Mouse (Mus musculus) G1E-ER4 (cell line): Measurements from ENCODE around the gene Agrp. TPM values are rescaled to one million over a fixed set of nuclear protein-coding genes. Genes with fewer than 3 reads are reported as not detected.

Source experiments
- GATA1 ChIP-seq: IDR thresholded peaks from one replicate; pipeline ENCODE4 v1.8.0; 2012; ENCODE audit warnings: low read length, inconsistent platforms
- polyA plus RNA-seq: library from polyadenylated mRNA; stranded (reverse); fragments of >175 nt; gene quantifications from 2 replicates; pipeline ENCODE4 v1.2.3, GENCODE M21; 2012

The Agrp gene
- polyA plus RNA-seq, 1 experiment, result 0.10 TPM

DNA sequence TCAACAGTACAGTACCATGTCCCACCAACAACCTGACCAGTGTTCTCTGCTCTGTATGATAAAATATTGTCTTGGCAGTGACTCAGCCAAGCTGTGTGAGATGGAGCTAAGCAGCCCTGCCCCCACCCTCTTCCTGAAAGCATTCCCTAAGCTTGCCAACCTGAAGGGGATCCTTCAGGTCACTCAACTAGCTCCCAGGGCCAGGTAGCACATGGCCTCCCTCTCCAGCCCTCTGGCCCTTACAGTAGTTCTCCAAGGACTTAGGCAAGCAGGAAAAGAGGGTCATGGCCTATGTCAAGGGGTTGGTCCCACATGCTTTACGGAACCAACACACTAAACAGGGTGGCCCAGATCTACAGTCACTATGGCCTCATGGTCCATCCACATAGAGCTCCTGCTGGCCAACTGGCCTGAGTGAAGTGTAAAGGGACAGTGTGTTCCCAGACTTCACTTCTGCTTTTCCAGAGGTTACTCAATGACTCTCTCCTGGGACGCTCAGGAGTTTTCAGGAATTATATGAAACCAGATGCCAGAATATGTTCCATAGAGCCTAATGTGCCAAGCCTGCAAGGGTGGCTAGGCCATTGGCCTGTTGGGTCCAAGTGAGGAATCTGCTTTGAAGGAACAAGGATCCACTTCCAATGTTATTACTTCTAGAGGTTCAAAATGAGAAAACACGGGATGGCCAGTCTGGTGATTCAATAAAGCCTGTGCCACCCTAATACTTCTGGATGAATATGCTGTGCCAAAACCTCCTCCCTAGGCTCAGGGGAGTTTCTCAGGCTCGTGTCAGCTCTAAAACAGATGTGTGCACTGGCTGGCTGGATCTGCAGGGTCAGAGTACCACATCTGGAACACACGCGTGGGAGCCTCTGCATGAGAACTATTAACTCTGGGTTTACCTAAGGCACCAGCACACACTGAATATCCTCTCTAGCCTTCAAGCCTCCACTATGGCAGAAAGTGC, 90.5 kb downstream of the Agrp start:
- TF ChIP-seq GATA1, result no peak

DNA sequence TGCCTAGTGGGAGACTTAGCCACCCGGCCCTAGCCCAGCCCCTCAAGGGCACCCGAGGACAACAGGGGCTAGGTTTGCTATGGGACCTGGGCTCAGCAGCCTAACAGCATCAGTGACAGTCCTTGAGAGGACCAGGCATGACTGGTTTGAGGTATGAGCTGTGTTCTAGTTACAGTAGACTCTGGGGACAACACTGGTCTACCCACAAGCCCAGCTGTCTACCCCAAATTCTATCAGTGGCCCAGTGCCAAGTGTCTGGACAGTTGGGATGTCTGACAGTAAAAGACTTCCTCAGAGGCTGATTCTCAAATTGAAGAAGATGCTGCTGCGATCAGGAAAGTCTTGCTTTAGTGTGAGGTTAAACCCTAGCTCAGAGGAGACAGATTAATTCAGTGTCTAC, 91.9 kb downstream of the Agrp start:
- no peak for TF ChIP-seq GATA1

DNA sequence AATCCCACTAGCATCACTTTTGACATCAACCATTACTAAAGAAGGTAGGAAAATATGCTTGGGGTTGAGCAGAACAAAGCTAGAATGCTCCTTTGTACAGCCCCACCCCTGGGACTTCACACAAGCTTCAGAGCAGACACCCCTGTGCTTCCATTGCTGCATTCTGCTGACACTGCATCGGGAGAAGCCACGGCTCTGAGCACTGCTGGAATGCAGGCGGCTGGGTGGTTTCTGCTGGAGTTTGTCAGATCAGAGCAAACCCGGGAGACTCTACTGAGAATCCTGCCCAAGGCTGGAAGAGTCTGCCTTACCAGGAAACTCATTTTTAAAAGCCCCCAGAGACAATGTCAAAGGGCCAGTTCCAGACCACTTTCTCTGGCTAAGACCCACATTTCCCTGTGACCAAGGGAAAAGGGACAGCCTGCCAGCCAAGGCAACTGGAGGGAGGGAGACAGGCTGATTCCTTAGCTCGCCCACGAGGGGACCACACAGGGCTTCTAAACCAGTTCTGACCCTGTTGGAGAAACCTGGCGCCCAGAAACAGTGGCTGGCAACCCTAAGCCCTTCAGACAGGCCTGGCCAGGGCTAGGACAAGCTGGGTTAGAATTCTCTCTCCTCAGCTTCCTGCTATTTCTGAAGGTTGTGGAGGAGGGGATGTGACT, 92.5 kb downstream of the Agrp start:
- TF ChIP-seq GATA1, result no peak

DNA sequence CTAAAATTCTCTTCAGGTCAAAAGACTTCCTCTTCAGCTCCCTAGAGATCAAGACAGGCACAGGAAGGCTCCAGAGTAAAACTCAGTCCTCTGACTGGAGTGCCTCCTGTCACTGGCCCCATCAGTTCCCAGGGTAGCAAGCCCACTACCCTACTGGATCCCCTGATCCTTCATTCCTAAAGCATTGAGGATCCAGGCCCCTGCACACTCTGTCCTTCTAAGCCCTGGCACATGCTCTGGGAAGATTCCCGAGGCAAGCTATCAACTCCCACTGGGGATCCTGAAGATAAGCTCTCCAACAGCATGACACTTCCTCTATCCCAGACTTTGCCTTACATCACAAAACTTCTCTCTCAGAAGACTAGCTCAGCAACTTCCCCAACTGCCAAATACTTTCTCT, 93.5 kb downstream of the Agrp start:
- TF ChIP-seq GATA1, result no peak

DNA sequence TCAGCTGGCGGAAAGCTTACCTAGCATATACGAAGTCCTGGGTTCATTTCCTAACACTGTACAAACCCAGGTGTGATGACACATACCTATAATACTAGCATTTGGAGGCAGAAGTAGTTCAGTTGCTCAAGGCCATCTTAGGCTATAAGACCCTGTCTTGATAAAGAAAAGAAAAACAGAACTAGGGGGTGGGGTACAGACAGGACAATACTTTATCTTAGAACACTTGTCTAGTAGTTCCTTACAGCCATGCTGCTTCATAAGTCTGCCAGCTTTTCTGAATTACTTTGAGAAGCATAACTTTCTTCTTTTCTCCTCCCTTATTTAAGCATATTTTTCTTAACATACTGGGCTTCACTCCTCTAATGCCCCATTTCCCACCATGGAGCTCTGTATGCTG, 94.4 kb downstream of the Agrp start:
- no peak for TF ChIP-seq GATA1

DNA sequence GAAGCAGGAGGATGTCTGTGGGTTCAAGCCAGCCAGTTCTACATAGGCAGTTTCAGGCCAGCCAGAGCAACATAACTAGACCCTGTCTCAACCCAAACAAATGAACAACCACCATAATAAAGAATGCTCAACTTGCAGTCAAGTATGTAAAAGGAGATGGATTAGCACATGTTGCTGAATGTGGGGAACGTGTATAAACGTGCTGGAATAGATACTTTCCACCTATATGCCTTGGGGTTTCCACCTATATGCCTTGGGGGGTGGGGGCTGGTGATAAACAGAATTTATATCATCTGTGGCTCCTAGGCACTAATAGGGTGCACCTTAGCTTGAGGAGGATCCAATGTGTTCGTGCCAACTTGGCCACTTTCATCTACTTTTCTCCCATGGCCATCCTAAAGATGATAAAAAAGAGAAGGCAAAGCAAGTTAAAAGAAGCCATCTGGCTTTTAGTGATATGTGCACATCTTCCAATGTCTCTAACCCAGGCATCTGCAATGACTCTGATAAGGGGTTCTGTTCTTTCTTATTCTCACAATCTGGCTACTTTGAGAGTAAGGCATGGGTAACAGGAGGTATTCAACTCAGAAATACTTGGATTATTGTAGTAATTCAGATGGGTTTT, 95.0 kb downstream of the Agrp start:
- peak; percentile 45 for TF ChIP-seq GATA1

DNA sequence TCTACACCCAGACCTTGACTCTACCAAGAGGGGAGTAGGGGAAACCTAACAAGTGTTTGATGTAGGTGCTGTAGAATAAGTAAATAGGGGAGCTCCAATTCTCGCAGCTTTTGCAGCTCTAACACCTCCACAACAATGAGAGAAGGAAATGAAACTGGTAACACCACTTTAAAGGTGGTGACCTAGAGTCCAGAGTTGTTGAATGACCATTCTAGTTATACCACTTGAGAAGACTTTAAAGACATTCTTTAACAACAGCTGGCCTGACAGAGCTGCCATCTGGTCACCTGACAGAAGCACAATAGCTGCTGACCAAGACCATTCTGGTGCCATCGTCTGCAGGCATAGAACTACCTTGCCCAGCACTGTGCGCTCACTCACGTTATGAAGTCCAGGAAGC, 98.3 kb downstream of the Agrp start:
- no peak for TF ChIP-seq GATA1

DNA sequence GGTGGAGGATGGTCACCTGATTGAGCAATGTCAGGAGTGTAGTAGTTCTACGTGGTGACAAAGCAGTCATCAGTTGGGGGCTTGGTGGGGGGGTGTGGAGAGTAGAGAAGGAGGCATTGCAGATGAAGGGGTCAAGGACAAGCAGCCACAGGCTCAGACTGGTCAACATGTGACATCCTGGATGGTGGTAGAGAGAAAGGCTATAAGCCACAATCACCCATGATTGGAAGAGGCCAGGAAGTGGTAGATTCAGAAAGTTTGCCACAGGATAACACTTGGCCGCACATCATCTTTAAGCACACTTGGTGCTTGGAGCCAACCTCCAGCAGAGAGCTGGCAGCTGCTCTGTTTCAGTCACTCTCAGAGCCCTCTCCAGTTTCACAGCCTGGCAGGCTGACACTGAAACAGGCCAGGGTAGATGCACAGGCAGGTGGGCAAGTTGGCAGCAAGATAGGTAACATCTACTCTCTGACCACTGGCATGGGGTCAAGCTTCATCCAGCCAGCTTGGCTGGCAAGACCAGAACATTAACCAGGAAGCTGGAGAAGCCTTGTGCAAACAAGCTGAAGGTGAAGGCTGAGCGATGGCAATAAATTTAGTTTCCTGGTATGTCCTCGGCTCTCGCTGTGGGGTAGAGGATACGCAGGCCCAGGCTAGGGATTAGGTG, 100.0 kb downstream of the Agrp start:
- no peak for TF ChIP-seq GATA1

DNA sequence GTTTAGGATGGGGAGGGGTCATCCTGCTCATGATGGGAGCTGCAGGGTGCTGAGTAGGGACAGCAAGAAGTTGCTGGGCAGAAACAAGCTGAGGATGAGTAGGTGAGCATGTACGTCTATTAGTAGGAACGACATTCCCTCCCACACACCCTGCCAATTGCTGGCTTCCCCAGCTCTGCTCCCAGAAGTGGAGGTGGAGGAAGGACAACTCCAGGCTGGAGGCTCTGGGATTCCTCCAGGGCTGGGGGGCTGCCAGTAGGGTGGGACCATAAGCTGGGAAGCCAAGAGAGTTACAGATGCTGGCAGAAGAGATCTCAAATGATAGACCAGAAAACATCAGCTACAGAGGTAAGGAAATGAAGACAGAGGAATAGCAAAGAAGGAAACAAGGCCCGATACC, 100.6 kb downstream of the Agrp start:
- no peak for TF ChIP-seq GATA1

DNA sequence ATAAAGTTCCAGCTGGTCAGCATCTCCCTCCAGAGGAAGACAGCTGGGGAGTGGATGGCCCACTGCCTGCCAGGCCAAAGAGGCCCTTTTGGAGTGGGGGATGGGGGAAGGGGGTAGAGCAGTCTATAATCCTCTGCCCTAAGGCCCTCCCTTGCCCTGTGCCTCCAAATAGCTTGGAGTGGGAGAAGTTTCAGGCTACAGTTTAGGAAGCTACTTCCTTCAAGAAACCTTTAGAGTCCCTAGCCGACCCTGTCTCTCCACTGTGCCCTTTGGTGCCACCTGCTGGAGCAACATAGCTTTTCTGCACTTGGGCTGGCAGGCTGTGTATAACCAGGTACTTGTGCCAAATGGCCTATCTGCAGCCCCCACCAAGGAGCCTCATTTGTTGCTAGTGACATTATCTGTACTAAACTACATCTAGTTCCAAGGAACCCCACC, 103.3 kb downstream of the Agrp start:
- no peak for TF ChIP-seq GATA1

DNA sequence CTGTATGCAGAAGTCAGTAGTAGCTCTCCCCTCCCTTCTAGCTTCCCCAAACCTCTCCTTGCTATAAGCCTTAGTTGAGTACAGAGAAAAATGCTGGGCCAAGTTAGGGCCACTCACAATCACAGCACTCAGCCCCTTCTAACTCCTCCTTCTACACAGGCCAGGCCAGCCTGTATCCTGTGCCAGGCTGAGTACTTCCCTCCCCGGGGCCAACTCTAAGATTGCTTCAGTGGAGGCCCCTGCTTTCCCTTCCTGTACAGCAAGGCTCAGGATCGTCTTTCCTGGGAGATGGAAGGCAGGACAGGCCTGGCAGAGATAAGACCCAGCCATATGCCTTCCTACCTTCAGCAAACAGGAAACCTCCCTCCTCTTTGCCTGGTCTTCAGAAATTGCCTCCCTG, 103.8 kb downstream of the Agrp start:
- no peak for TF ChIP-seq GATA1

DNA sequence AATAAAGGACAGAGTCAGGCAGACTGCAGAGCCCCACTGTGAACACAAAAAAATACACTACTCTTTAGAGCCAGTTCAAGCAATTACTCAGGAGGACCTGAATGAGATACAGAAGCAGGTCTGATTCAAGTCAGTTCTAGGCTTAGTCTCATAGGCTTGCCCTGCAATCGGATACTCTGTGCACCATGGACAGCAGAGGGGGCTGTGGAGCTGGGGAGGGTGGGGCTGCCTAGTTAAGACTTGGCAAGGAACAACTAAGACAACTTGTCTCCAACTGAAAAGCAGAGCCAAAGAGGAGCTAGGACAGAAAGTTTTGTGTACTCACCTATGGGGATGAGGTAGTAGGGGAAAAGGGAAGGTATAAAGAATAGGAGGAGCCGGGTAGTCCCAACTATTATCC, 105.4 kb downstream of the Agrp start:
- no peak for TF ChIP-seq GATA1

DNA sequence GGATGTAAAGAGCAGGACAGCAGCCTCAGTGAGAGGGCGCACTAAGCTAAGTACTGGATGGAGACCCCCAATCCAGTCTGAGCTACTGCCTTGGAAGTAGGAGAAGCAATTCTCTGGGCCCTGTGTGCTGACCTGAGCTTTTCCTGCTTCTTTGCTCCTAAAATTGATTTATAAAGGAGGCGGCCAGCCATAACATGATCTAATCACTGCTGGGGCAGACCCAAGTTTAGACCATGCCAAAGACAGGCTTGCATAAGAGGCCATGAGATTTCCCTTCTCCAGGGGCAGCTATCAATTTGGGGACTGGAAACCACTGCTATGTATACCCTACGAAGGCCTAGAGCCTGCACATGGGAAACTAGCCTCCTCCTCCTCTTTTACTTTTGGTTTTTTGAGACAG, 107.9 kb downstream of the Agrp start:
- TF ChIP-seq GATA1, result no peak

DNA sequence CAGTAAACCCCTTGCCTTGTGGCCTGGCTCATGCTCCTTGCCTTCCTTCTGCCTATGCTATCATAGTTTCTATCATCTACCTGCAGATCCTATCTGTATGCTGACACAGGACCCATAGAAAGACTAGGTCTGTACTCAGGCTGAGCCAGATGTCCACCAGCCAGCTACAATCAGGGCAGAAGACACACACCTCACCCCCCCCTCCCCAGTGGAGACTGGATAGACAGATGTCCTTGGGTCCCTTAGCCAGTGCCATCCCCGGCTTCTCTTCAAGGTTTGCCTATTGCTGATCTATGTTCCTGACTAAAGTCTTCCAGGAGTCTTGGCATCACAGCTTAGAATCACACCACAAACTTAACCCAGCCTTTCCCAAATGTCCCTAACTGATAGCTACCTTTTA, 109.0 kb downstream of the Agrp start:
- TF ChIP-seq GATA1, result no peak

DNA sequence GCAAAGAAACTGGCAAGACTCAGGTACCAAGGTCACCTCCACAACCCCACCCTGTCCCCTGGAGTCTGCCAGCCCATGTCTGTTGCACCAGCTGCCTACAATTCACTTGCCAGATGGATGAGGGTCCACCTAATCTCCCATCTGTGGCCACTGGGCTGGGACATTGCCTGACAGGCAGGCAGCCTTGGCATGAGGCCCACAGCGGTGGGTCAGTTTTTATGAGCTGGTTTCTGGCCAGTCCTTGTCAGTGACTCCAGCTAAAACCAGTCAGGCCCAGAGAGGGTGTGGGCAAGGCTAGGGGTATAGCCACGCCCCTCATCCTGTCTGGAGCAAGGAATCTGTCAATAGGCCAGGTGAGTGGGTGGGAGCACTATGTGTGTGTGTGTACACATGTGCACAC, 110.1 kb downstream of the Agrp start:
- TF ChIP-seq GATA1, result no peak

DNA sequence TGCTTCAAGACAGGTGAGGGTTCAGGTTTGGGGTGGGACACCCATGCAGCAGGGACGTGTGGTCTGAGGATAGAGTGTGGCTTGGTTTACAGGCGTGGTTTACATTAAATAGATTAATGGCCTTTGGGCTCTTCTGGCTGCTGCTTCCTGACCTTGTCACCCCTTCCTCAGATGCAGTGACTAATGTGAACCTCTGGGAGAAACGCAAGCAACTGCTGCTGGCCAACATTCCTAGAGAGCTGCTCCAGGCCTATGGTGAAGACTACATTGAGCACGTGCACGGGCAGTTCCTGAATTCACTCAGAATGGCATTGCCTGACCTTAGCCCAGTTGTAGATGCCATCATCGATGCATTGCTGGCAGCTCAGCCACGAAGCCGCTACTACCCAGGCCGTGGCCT, 114.3 kb downstream of the Agrp start:
- no peak for TF ChIP-seq GATA1
